Mouse (Mus musculus) layer of hippocampus, adult 11-12 months (tissue): ENCODE results near the gene Padi4.

Experiments used
- DNase-seq: peaks from one replicate; pipeline ENCODE4 v3.0.0; 2022; ENCODE audit warnings: low spot score

Padi4 gene

DNA sequence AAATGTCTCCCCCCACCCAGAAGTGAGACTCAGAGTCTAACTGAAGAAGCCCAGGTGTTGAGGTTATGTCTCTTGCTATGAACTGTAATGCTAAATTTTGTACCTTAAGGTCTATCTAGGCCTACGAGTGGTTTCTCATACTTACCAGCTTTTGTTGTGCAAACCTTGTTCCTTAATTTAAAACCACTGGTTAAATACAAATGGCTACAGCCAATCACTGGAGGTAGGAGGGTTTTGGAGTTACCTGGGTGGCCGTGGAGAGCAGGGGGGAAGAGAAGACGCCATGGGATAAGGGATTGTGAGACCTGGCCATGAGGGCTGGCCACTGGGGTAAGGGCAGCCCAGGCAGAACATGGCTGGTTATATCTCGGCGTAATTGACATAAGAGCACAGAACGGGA lies 14.2 kb upstream of the Padi4 start:
- DNase-seq: no peak

DNA sequence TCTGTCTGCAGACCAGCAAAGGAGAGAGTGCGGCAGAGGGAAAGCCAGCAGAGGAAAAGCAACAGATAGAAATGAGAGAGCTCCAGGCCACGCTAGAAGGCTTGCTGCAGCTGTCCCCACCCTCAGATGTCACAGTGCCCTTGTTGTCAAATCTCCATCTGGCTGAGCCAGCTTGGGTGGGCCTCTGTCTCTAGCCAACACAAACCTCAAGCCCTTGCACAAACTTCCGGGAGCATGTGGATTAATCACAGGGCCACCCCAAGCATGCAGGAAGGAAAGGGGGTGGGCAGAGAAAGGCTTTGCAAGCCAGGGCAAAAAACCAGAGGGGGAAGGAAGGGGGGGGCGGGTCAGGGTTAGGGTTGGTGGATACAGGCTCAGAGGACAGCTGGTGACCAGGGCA lies 13.4 kb upstream of the Padi4 start:
- no peak for DNase-seq

DNA sequence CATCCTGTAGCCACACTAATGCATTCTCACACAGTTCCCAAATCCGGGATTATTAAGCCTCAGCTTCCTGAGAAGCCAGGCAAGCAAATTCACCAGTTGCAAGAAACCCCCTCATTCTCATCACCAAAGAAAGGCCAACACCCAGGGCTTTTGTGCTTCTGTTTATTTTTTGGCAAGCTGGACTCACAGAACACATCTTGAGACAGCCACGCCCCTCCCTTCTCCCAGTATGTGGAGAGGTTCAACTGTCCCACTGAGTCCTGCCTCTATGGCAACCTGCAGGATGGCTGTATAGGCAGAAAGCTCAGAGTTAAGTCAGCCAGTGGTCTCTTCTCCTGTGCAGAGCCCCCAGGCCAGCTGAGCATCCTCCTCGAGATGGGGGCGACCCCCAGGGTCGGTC lies 11.2 kb upstream of the Padi4 start:
- DNase-seq: no peak

DNA sequence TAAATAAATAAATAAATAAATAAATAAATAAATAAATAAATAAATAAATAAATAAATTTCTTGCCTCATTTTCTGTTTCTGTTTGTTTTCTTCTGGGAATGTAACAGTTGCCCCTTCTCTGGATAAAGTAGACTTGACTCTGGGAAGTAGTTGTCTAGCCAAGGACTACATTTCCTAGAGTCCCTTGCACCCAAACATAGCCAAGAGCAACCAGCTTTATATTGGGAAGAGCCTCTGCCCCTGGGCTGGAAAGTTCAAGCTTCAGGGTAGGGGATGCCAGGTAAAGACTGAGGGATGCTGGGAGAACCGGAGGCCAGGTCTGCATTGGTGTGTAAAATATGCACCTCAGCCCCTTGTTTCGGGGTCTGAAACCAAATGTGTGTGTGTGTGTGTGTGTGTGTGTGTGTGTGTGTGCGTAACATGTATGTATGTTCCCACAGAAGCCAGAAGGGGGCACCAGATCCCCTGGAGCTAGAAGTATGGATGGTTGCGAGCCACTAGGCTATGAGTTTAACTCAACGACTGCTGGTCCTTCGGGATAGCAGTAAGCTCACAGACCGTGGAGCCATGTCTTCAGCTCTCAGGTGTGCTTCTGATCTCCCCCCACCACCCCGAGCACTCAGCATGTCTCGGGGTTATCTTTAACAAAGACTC lies 10.4 kb upstream of the Padi4 start:
- no peak for DNase-seq

DNA sequence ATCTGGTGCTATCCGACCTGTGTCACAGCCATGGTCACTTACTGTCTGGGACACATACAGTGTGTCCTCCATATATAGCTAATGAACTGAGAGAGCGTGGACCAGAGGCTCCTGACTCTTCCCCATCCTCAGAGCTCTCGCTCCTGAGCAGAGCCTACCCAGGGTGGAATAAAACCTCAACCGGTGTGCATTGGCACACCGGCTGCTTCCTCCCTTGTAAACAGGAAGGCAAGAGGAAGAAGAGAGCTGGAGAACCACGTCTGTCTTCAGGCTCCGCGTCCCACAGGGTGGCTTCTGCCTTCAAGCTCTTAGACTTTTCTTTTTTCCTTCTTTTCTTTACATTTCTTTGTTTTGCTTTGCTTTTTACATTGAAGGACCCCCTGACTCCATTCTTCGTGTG lies 8.8 kb upstream of the Padi4 start:
- no peak for DNase-seq

DNA sequence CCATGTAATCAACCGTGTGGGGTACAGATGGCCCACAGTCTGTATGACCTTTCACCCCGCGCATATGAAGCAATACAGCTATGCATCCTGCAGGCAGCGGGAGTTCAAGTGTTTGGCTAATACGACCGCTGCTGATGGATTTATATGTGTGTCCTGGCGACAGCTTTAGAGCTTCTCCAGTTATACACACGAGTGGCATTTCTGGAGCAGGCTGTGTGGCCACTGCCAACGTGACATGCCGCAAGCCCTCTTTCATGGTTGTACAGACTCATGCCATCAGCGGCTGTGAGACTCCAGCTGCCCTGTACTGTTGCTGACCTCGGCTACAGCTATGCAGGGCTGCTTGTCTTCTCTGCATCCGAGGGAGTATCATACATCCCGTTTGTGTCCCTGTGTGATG lies 6.5 kb upstream of the Padi4 start:
- no peak for DNase-seq

DNA sequence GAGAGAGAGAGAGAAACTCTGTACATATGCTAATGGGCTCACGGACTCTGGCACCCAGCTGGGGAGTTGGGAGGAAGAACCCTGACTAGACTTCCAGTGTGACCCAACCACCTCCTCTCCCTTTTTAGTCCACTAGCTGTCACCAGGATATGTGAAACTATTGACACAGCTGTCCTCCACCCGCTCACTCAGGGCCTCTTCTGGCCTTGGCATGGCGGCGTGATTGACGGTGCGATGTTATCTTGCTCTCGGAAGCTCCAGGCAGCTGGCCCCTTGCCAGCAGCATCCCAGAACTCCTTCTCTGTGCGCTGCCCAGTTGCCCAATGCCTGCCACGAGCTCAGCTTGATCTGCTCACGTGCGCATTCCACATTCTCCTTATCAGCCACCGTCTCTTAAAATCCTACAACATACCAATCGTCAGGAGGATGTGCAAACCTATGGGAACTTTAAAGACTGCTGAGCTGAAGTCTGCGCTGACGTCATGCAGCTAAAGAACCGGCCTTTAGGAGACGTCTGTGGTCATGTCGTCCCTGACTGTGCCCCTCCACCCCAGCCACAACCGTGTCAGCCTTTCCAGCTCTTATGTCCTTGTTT lies 5.9 kb upstream of the Padi4 start:
- peak; percentile 11 for DNase-seq

DNA sequence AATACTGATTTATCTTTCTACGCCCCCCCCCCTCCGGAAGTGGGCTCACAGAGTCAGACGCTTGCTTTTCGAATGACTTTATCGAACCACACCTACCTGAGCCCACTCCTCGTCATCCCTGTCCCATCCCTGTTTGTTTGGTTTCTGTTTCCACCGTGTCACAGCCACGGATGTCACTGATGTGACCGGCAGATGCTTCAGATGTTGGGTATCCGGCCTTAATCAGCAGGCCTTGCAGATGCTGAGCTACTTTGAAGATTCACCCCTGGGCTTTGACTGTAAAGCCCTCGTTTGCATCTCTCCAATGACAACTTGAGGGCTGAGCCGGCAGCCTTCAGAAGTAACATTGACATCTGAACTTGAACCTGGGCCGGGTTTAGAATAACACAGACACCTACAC lies 2.6 kb upstream of the Padi4 start:
- DNase-seq: no peak

DNA sequence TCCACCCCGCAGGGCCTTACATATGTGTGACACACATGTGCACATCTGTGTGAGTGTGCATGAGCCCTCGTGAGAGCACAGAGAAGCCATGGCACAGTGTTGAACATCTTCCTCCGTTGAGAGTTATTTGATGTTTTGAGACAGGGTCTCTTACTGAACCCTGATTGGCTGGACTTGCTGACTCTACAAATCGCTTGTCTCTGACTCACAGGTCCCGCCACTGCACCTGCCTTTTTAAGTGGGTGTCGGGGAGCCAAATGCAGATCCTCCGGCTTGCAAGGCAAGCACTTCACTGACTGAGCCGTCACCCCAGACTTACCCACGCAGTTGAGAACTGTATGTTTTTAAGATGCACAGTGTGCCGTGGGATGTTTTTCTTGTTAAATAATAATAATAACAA lies 1.8 kb upstream of the Padi4 start:
- no peak for DNase-seq

DNA sequence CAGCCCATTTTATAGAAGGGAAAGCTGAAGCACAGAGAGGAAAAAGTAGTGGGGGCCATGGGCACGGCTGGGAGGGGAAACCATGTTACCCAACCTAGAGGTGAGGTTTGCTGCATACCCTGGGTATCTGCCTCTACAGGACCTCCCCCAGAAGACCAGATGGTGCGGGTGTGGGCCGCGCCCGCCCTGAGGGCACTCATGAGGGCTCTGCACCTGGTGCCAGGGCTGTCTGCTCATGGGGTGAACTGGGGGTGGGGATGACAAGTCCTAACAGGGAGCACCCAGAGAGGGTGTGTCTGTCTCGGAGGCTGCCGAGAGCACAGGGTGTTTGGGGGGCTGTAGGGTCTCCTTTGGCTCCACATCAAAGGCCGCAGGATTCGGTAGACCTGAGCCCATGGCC lies 857 bp upstream of the Padi4 start:
- no peak for DNase-seq

DNA sequence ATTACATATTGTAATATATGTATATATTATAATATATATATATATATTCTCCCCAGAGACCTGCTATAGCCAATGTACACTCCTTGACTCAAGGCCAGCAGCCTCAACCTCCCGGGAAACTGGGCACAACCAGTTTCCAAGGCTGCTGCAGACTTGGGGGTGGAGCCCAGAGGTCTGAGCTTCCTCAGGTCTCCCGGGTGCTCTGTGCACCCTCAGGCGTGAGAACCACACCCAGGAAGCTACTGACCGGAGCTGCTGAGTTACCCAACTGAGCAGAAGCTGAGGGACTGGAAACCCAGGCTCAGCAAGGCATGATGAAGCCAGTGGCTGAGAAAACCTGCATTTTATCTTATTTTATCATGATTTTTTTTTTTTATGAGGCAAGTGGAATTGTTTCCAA lies 2.9 kb downstream of the Padi4 start:
- DNase-seq: no peak

DNA sequence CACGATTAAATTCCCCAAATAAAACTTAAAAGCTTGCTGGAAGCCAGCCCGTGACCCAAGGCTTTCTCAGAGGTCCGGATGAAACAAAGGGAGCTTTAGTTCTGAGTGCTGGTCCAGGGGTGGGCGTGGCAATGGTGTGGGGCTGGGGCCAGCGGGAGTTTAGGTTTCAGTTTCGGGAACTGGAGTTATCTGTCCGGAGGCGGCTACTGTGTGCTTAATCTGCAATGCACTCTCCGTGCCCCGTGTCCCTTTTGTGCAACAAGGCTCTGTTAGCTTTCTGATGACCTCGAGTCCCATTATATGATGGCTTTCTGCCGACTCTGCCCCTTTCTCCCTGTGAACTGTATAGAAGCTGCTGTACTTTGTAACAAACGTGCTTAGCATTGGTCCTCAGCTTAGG lies 3.6 kb downstream of the Padi4 start:
- no peak for DNase-seq

DNA sequence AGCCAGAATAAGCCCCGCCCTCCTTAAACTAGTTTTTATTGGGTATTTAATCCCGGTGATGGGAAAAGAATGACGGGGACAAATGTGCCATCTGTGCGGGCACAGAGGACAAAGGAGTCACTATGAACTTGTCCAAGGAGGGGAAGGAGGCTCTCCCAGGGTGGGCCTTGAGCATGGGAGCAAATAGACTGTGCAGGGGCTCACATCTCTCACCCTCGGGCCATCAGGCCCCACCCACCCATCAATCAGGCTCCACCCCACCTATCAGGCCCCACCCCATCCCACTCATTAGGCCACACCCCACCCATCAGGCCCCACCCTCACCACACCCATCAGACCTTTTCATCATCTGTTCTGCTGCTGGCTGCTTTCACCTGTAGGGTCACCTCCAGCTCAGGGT lies 5.1 kb downstream of the Padi4 start:
- no peak for DNase-seq

DNA sequence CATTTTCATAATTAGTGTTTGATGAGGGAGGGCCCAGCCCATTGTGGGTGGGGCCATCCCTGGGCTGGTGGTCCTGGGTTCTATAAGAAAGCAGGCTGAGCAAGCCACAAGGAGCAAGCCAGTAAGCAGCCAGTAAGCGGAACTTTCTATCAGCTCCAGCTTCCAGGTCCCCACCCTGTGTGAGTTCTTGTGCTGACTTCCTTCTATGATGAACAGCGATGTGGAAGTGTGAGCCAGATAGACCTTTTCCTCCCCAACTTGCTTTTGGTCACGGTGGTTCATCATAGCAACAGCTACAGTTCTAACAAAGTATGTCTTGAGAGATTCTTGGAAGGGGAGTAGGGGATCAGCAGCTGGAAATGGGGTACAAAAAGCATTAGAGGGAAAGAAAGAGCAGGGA lies 8.1 kb downstream of the Padi4 start:
- no peak for DNase-seq

DNA sequence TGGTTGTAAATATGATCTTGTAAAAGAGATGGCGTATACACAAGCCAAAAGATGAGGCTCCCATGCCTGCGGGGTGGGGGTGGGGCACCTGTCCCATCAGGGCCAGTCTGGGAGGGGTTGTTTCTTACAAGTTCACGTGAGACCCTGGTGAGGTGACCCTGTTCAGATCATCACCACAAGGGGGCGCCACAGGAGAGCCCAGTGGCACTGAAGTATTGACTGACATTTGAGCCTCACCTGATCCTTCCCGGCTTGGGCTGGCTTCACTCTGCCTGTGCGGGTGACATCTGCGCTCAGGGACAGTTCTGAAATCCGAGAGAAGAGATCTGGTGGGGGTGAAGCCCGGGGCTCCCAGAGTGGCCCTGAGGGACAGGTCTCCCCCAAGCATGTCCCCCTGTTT lies 10.9 kb downstream of the Padi4 start:
- peak; percentile 41 for DNase-seq

DNA sequence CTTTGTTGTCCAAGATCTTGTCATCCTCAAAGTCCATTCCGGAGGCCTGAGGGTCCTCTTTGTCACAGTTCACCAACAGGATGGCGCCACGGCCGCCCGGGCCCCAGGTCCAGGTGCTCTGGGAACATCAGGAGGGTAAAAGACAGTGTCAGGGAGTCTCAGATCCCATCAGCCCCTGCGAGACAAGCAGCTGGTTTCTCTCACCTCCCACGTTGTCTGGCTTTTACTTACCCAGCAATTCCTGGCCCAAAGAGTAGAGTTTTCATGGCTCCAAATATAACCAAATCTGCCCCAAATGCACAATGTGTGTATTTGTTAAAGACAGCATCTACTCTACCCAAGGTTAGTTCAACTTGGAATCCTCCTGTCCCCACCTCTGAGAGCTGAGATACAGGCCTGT lies 12.4 kb downstream of the Padi4 start:
- DNase-seq: no peak

DNA sequence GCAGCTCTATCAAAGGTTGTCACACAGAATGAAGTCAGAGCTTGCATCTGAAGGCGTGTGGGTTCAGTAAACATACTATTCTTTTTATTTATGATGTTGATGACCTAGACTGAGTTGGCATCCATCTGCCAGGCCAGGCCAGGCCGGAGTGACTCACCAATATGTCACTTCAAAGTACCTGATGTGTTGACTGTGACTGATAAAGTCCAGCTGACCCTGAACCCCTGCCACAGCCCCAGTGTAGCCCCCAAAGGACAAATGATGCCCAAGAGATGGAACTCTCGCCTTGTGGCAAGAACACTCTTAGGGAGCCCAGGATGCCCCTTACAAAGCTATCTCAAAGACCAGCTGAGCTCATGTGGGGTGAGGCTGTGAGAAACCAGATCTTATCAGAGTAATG lies 18.2 kb downstream of the Padi4 start:
- DNase-seq: no peak

DNA sequence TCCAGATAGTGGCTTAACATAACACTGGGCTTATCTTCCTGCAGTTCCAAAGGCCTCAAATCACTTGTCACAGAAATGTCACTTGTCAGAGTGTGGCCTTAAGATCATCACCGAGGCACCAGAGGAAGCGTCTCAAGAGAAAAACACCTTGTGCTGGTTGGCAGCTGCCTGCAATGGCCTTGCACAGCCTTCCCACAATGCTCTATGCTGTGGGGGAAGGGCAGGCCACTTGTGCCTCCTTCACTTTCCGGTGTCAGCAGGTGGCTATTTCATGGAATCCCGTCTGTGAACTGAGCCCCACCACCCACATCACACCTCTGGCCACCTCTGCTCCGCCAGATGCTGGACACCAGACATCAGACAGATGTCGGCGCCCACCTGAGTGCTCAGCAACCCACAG lies 20.7 kb downstream of the Padi4 start:
- DNase-seq: no peak

DNA sequence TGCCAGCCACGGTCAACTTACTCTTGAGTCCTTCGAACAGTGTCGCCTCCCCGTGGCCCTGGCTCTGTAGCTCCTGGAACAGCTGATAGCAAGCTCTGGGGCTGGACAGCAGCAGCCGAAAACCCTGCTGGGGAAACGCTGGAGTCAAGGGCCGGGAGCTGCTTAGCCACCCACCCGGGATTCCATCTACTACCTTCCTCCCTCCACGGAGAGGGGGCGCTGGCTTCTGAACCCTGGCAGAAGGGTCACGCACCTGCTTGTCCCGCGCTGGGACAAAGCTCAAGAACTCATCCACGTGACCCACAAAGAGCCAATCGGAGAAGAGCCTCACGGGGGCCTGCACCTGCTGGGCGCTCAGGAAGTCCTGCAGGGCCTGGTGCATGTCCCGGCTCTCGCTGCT lies 23.7 kb downstream of the Padi4 start:
- DNase-seq: no peak

DNA sequence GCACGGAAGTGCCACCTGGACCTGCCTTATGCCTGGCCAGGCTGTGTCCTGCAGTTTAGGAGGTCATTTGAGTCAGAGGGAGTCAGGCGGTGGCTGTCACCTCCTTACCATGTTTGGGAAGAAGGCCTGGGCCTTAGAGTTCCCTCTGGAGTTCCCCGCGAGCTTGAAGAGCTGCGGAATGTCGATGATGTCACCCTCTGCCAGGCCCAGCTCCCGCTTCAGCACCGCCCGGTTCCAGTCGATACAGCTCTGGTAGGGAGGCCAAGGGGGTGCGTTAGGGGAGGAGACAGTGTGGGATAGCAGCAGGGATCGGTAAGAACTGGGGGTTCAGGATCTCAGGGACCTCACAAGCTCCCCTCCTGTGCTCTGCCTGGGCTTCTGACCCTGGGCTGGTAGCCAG lies 26.1 kb downstream of the Padi4 start:
- DNase-seq: no peak

DNA sequence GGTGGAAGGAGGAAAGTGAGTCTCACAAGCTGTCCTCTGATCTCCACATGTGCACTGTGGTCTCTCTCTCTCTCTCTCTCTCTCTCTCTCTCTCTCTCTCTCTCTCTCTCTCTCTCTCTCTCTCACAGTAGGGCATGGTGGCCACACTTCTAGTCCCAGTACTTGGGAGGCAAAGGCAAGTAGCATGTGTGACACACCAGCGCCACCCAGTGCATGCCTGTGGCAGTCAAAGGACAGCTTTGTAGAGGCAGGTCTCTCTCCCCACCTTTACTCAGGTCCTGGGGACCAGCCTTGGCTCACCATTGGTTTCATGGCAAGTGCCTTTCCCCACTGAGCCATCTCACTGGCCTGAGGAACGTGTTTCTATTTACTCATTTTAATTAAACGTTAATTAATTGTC lies 29.4 kb downstream of the Padi4 start:
- peak; percentile 59 for DNase-seq

DNA sequence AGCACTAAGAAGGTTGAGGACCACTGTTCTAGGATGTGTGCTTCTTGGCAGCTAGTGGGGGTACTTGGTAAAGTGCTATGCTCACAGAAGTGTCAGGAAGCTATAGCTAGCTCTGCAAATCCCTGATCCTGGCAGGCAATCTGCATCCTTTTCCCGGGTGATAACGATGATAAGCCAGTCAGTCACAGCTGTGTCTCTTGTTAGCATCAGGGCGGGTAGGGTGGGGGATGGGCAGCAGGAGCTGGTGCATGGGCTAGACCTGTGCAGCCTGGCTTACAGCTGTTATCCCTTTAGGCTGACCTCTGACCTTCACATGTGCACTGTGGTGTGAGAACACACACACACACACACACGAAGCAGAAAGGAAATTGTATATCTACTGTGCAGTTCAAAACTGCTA lies 30.9 kb downstream of the Padi4 start:
- no peak for DNase-seq

DNA sequence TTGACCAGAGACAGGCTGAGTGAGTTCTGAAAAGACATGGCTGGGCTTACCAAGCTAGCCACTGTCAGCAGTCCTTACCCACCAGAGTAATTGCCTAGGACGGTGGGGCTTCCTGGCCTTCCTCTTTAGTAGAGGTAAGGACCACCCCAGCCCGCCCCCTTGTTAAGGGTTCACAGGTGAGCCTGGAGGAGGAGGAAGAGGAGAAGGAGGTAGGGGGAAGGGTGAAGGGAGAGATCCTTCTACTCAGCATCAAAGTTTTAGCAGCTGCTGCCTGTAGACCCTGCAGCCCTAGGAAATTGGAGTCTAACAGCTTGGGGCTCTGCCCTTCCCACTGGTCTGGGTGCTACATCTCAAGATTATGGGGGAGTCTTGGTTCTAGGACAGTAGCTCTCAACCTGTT lies 31.5 kb downstream of the Padi4 start, which contains the start of gene Padi6:
Gene Padi6, minus strand, starts transcription at position 101 of the 400 bp plus-strand sequence.
- no peak for DNase-seq

DNA sequence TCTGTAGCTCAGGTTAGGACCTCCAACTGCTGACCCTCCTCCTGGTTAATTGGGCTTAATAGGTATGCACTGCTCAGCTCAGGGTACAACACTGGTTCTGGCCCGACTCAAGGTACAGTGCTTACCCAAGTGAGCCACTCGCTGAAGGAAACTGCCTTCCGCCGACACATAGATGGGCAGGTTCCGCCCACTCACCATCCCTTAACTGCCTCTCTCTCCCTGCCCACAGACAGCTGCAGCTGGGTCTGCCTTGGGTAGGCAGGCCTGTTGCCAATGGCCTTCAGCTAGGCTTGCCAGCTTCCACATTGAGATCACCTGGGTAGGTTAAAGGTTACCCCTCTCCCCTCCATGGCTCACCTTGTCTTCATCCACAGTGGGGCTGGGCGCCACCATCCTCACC lies 32.6 kb downstream of the Padi4 start:
- no peak for DNase-seq
